Mouse (Mus musculus) C2C12 (cell line): ENCODE measurements at regions not wholly inside any gene's neighbourhood (a gene's known extent, or its start where the extent isn't known, plus 50 kb on each side); places are given as distances from the start of the nearest gene placed in this dataset.

Experiments
- H3K27me3 ChIP-seq: one replicate; pipeline ENCODE4 v1.6.1; 2011; ENCODE audit not compliant: control insufficient read depth, insufficient read depth, insufficient read length
- H3K36me3 ChIP-seq: one replicate; pipeline ENCODE4 v1.6.1; 2011; ENCODE audit not compliant: control insufficient read depth, insufficient read depth
- H3K4me3 ChIP-seq: one replicate; pipeline ENCODE4 v1.5.1; 2011; ENCODE audit warnings: mild to moderate bottlenecking, control low read depth; ENCODE audit not compliant: poor library complexity, insufficient read depth, severe bottlenecking
- H3K79me2 ChIP-seq: one replicate; pipeline ENCODE4 v1.6.1; 2011; ENCODE audit not compliant: control insufficient read depth, insufficient read depth
- H3K79me3 ChIP-seq: one replicate; pipeline ENCODE4 v1.6.1; 2011; ENCODE audit warnings: low read depth, control low read depth
- H3ac ChIP-seq: one replicate; pipeline ENCODE3; 2011; ENCODE audit warnings: low read depth; ENCODE audit not compliant: control insufficient read depth, insufficient read length
- CEBPB ChIP-seq: IDR thresholded peaks from one replicate; pipeline ENCODE4 v1.6.1; 2011; ENCODE audit warnings: low read depth, mild to moderate bottlenecking, control low read depth, moderate library complexity
- CTCF ChIP-seq: IDR thresholded peaks from one replicate; pipeline ENCODE4 v1.5.1; 2011; ENCODE audit not compliant: control insufficient read depth, insufficient read depth, insufficient read length
- FOSL1 ChIP-seq: IDR thresholded peaks from one replicate; pipeline ENCODE4 v1.8.0; 2011; ENCODE audit warnings: mild to moderate bottlenecking, low read length; ENCODE audit not compliant: poor library complexity, insufficient read depth, severe bottlenecking
- MAX ChIP-seq: IDR thresholded peaks from one replicate; pipeline ENCODE4 v1.6.1; 2011; ENCODE audit warnings: mild to moderate bottlenecking, control low read depth
- MYOD1 ChIP-seq: IDR thresholded peaks from one replicate; pipeline ENCODE4 v1.6.1; 2011; ENCODE audit warnings: low read depth; ENCODE audit not compliant: control insufficient read depth, insufficient read length
- MYOG ChIP-seq: IDR thresholded peaks from one replicate; pipeline ENCODE4 v1.6.1; 2011; ENCODE audit not compliant: control insufficient read depth, insufficient read length; ENCODE audit errors: extremely low read depth
- USF1 ChIP-seq: IDR thresholded peaks from one replicate; pipeline ENCODE4 v1.6.1; 2011; ENCODE audit warnings: low read depth, mild to moderate bottlenecking, control low read depth, moderate library complexity

- no peaks in the 10 kb centered on the region for H3K79me2 ChIP-seq
- H3K27me3 ChIP-seq, result no peaks in the 10 kb centered on the region
- no peaks in the 10 kb centered on the region for H3K79me3 ChIP-seq
- no peak for TF ChIP-seq MYOG
- no peak for TF ChIP-seq CEBPB
- no peak for TF ChIP-seq MYOD1
- TF ChIP-seq MAX, result no peak
- TF ChIP-seq USF1, result no peak
- TF ChIP-seq FOSL1, result no peak
- no peak for TF ChIP-seq CTCF
- no peak overlapping the region for H3ac ChIP-seq
- no peaks in the 10 kb centered on the region for H3K36me3 ChIP-seq
- no peak overlapping the region for H3K4me3 ChIP-seq
These were observed 337.0 kb downstream of the Foxa2 start for GRCm38 (mm10) chr2:147709799-147710198.

- no peak overlapping the region for H3K4me3 ChIP-seq
- TF ChIP-seq USF1, result no peak
- TF ChIP-seq FOSL1, result no peak
- TF ChIP-seq MAX, result no peak
- TF ChIP-seq CEBPB, result no peak
- no peak for TF ChIP-seq CTCF
- no peak for TF ChIP-seq MYOG
- no peak for TF ChIP-seq MYOD1
- no peak overlapping the region for H3ac ChIP-seq
- no peaks in the 10 kb centered on the region for H3K36me3 ChIP-seq
- H3K79me3 ChIP-seq, result no peaks in the 10 kb centered on the region
- H3K79me2 ChIP-seq, result no peaks in the 10 kb centered on the region
- no peaks in the 10 kb centered on the region for H3K27me3 ChIP-seq
These were observed 339.6 kb downstream of the Foxa2 start for GRCm38 (mm10) chr2:147707156-147707555.

GRCm38 (mm10) chr2:147703981-147704380, 342.3 kb downstream of the Pax1 start:
- Histone ChIP-seq H3K79me3 (no peaks in the 10 kb centered on the region), H3K79me2 (no peaks in the 10 kb centered on the region), H3ac (no peak overlapping the region), H3K36me3 (no peaks in the 10 kb centered on the region), H3K4me3 (no peak overlapping the region), H3K27me3 (no peaks in the 10 kb centered on the region)
- no peak for TF ChIP-seq CTCF
- TF ChIP-seq MAX, result no peak
- no peak for TF ChIP-seq MYOD1
- TF ChIP-seq FOSL1, result no peak
- no peak for TF ChIP-seq MYOG
- TF ChIP-seq USF1, result no peak
- TF ChIP-seq CEBPB, result no peak

GRCm38 (mm10) chr2:147702330-147703063, 340.8 kb downstream of the Pax1 start:
- Histone ChIP-seq H3K27me3 (no peaks in the 10 kb centered on the region), H3K4me3 (no peak overlapping the region), H3K79me2 (no peaks in the 10 kb centered on the region), H3ac (no peak overlapping the region), H3K36me3 (no peaks in the 10 kb centered on the region), H3K79me3 (no peaks in the 10 kb centered on the region)
- TF ChIP-seq USF1 (no peak), FOSL1 (no peak), MYOD1 (no peak), MYOG (no peak), CEBPB (no peak), CTCF (no peak), MAX (no peak)

GRCm38 (mm10) chr2:147699524-147700081, 337.9 kb downstream of the Pax1 start:
- TF ChIP-seq FOSL1, result no peak
- TF ChIP-seq MYOG, result no peak
- TF ChIP-seq USF1, result no peak
- no peak for TF ChIP-seq MYOD1
- TF ChIP-seq CTCF, result no peak
- no peak for TF ChIP-seq CEBPB
- Histone ChIP-seq H3K4me3 (no peak overlapping the region), H3K79me3 (no peaks in the 10 kb centered on the region), H3K79me2 (no peaks in the 10 kb centered on the region), H3K27me3 (no peaks in the 10 kb centered on the region), H3K36me3 (no peaks in the 10 kb centered on the region), H3ac (no peak overlapping the region)
